Mouse (Mus musculus): ENCODE measurements around the gene Eif4e3.

GRCm38 (mm10) chr6:99606079-99606478 is 60.5 kb downstream of the Eif4e3 start:
- TF ChIP-seq FLI1 (IDR thresholded peaks at IDR 0.05; ENCODE audit: low read length) (no peak), GATA1 (IDR thresholded peaks at IDR 0.05; ENCODE audit: borderline replicate concordance, low read length) (no peak)

Measured in megakaryocyte, embryonic 14.5 days (primary cell).